1 mouse cellular context compared by ENCODE assay signal in the genomic region with DNA sequence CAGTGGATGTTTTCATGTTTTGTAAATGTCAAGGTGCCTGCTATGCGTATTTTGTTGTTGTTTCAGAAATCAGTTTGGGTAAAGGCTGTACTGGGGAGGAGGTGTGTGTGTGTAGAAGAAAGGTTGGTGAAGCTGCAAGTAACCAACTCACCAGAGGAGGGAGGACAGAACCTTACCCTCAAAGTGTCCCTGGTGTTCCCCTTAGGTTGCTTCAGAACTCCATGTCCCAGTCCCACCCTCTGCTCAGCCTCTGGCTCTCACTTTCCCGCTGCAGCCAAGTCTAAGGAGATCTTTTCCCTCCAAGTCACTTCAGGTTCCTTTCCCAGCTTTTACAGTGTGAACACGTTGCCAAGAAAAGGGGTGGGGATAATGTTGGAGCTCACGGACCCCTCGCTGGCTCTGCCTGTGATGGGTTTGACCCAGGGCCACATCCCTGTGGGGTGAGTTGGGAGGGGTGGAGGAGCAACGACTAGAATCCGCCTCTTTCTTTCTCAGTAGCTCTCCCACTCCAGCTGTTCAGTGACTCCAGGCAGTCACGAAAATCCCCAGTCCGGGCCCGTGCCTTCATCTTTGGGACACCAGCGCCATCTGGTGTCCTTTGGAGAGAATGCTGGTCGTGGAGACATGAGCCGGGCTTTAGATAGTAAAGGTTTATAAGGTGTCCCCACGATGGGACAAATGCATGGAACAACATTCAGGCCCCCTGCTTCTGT.
A peak's percentile ranks its signal among the peaks of the same experiment; 100 is the strongest.
TF ChIP-seq lines count a peak whose summit lies in the region.

No protein-coding gene starts in this region.

TF ChIP-seq in MEL, 35 proteins besides CTCF, POLR2A, EP300 and RAD21 (continued from another document):
- TF ChIP-seq ELF1 (IDR thresholded peaks at IDR 0.05; ENCODE audit: low read depth, low read length) = no peak
- no peak for TF ChIP-seq POLR2AphosphoS2 (IDR thresholded peaks at IDR 0.05; ENCODE audit: low read length)
- TF ChIP-seq TCF12 (IDR thresholded peaks at IDR 0.05; ENCODE audit: low read depth, low read length) = no peak
- TF ChIP-seq MAZ (IDR thresholded peaks at IDR 0.05; ENCODE audit: low read depth, low read length) = 0 out of 2 replicates have a peak, but pooled peaks have one; percentile 55
- no peak for TF ChIP-seq GABPA (IDR thresholded peaks at IDR 0.05; ENCODE audit: low read depth, low read length)
- TF ChIP-seq USF1 (IDR thresholded peaks at IDR 0.05; ENCODE audit: low read depth, low read length) = no peak
- TF ChIP-seq MEF2A (IDR thresholded peaks at IDR 0.05; ENCODE audit: extremely low read depth, insufficient replicate concordance, low read depth, low read length, poor library complexity, severe bottlenecking) = no peak
- no peak for TF ChIP-seq USF2 (IDR thresholded peaks at IDR 0.05; ENCODE audit: borderline replicate concordance in 1 of 2, insufficient read depth in 1 of 2, low read depth in 1 of 2, low read length in 2 of 2)
- TF ChIP-seq TAL1 (IDR thresholded peaks at IDR 0.05; ENCODE audit: low read length) = no peak
- peak; percentile 99 for TF ChIP-seq SMC3 (IDR thresholded peaks at IDR 0.05; ENCODE audit: low read depth, low read length)
- no peak for TF ChIP-seq E2F4 (IDR thresholded peaks at IDR 0.05; ENCODE audit: borderline replicate concordance, low read depth, low read length)
- TF ChIP-seq UBTF (IDR thresholded peaks at IDR 0.05; ENCODE audit: borderline replicate concordance, insufficient read depth, low read depth, low read length) = no peak
- TF ChIP-seq HCFC1 (IDR thresholded peaks at IDR 0.05; ENCODE audit: low read depth, low read length) = no peak
- TF ChIP-seq ZMIZ1 (IDR thresholded peaks at IDR 0.05; ENCODE audit: low read depth, low read length) = no peak
- 0 out of 2 replicates have a peak, but pooled peaks have one; percentile 11 for TF ChIP-seq ZNF384 (IDR thresholded peaks at IDR 0.05; ENCODE audit: low read depth, low read length)
- no peak for TF ChIP-seq MXI1 (IDR thresholded peaks at IDR 0.05; ENCODE audit: low read depth, low read length)
- no peak for TF ChIP-seq ZKSCAN1 (IDR thresholded peaks at IDR 0.05; ENCODE audit: low read depth, low read length)
- TF ChIP-seq MAX (IDR thresholded peaks at IDR 0.05; ENCODE audit: low read length) = no peak
- TF ChIP-seq POLR2AphosphoS5 (IDR thresholded peaks at IDR 0.05; ENCODE audit: borderline replicate concordance, low read depth, low read length) = no peak
- TF ChIP-seq CHD1 (IDR thresholded peaks at IDR 0.05; ENCODE audit: low read depth, low read length) = no peak
- no peak for TF ChIP-seq MAFK (IDR thresholded peaks at IDR 0.05; ENCODE audit: borderline replicate concordance, low read depth, low read length)
- no peak for TF ChIP-seq BHLHE40 (IDR thresholded peaks at IDR 0.05; ENCODE audit: borderline replicate concordance, low read depth, low read length)
- TF ChIP-seq MYC (IDR thresholded peaks at IDR 0.05; ENCODE audit: low read depth, low read length) = no peak
- no peak for TF ChIP-seq ETS1 (IDR thresholded peaks at IDR 0.05; ENCODE audit: low read depth, low read length)
- TF ChIP-seq TBP (IDR thresholded peaks at IDR 0.05; ENCODE audit: low read depth, low read length) = no peak
- peak; percentile 98 for TF ChIP-seq ZC3H11A (IDR thresholded peaks at IDR 0.05; ENCODE audit: low read depth, low read length)
- TF ChIP-seq RCOR1 (IDR thresholded peaks at IDR 0.05; ENCODE audit: low read depth, low read length) = no peak
- peak; percentile 48; the same call in 1 of the 2 replicates for TF ChIP-seq SIN3A (IDR thresholded peaks at IDR 0.05; ENCODE audit: low read length)
- no peak for TF ChIP-seq NRF1 (IDR thresholded peaks at IDR 0.05; ENCODE audit: insufficient read depth, low read depth, low read length, poor library complexity, severe bottlenecking)
- TF ChIP-seq JUND (IDR thresholded peaks at IDR 0.05; ENCODE audit: low read depth, low read length) = no peak
- TF ChIP-seq KAT2A (conservative IDR thresholded peaks at IDR 0.05; ENCODE audit: low read depth, low read length) = no peak
- no peak for TF ChIP-seq CHD2 (IDR thresholded peaks at IDR 0.05; ENCODE audit: low read length)
